Mouse (Mus musculus): Measurements from ENCODE around the gene Garem2. TPM values are rescaled to one million over a fixed set of nuclear protein-coding genes. Genes with fewer than 3 reads are reported as not detected.
A peak's percentile ranks its signal among the peaks of the same experiment; 100 is the strongest.
"Not testable (repeated sequence)": the region's sequence is repeated elsewhere in the genome, so short reads cannot be mapped to it uniquely, and the experiment has no call there.

The Garem2 gene
- under 1 TPM; 0.17 to 0.29 TPM for total RNA-seq (2021)
- long read RNA-seq, experiment 1, partial matches to known transcripts: 1 of 1 reads
- long read RNA-seq, experiment 1, other reads (novel, unspliced or antisense): 0 of 1 reads
- long read RNA-seq, experiment 2, partial matches to known transcripts: 1 of 1 reads
- long read RNA-seq, experiment 2, other reads (novel, unspliced or antisense): 0 of 1 reads

- peak in 1 of 2 experiments; percentile 16 for DNase-seq (ENCODE audit: low spot score in 2 of 2)
Observed at GRCm38 (mm10) chr5:30104841-30105667, at the start of gene Garem2. Garem2 (plus strand) TSS chr5:30105161.

DNA sequence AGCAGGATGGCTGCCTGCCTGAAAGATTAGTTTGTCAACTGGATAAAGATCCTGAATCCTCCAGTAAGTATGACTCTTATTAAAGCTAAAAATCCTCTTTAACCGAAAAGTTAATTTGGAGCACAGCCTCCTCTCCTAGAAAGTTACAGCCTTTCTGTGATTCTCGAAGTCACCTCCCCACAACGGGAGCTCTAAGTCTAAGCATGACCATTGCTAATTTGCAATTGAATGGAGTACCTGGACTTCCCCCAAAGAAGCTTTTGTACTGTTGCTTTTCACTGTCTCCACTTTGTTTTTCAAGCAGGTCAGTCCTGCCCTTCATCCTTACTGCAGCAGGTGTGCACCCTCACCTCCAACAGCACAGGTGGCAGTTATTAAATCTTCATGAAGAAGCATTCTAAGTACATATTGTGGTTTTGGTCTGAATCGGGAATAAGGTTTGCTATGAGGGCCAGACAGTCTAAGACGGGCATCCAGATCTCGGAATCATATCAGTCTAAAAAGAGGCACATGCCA is 46.7 kb upstream of the Garem2 start:
- no peak for DNase-seq (ENCODE audit: low spot score in 2 of 2)

DNA sequence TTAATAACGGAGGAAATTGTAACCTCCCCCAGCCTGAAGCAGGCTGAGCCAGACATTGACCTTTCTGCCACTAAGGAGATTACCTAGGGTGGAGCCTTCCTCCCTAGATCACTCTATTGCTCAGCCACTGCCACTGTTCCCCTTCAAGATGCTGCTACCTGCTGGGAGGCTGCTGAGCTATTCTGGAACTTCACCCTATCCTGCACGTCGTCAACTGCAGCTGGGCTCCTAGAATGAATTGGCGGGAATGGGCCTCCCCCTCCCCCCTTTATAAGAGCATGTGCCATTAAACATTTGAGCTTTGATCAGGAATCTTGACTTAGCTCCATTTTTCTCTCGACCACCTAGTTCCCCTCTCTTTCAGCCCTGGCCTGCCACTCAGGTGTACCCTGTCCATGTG is 45.4 kb upstream of the Garem2 start:
- not testable (repeated sequence) for DNase-seq (ENCODE audit: low spot score in 2 of 2)

DNA sequence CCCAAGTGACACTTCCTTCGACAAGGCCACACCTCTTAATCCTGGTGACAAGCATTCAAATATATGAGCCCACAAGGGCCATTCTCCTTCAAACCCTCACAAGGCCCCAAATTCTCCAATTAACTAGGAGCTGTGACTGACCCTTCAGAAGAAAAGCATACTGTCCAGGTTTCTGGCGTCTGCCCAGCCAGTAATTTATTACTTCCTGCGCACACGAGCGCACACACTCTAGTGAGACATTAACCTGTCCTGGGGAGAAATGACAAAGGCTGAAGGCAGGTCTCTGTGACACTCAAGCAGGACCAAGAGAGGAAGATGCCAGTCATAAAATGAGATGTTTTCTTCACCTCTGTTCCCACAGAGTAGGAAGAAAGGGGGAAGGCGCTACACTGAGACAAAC is 37.2 kb upstream of the Garem2 start:
- DNase-seq (ENCODE audit: low spot score in 2 of 2): no peak

DNA sequence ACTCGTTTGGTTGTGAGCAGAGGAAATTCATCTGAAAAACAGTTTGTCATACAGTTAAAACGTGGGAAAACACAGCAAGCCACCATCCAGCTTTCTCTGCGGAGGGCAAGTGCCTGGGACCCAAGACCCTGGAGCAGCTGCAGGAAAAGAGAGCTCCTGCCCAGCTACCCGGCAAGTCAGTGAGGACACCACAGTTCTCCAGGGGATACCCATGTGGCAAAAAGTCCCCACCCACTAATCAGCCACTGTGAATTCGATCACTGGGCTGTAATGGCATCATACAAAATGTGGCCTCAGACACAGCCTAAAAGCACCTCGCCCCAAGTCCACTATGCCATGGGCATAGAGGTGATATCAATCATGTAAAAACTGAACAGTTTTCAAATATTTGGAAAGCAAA is 33.3 kb upstream of the Garem2 start:
- DNase-seq (ENCODE audit: low spot score in 2 of 2): no peak

GRCm38 (mm10) chr5:30072377-30072776 is 32.6 kb upstream of the Garem2 start:
- DNase-seq (ENCODE audit: low spot score in 2 of 2): no peak

GRCm38 (mm10) chr5:30072825-30073821 is 31.8 kb upstream of the Garem2 start, which contains the start of gene Tyms:
Tyms (minus strand) TSS chr5:30073617.
- DNase-seq (ENCODE audit: low spot score in 2 of 2): peak; percentile 61 to 82

GRCm38 (mm10) chr5:30092701-30093100 is 12.3 kb upstream of the Garem2 start:
- DNase-seq (ENCODE audit: low spot score in 2 of 2): no peak

- DNase-seq (ENCODE audit: low spot score in 2 of 2): no peak
Observed at GRCm38 (mm10) chr5:30094399-30094798, 10.6 kb upstream of the Garem2 start.

- no peak for DNase-seq (ENCODE audit: low spot score in 2 of 2)
Observed at GRCm38 (mm10) chr5:30095731-30096130, 9.2 kb upstream of the Garem2 start.

DNA sequence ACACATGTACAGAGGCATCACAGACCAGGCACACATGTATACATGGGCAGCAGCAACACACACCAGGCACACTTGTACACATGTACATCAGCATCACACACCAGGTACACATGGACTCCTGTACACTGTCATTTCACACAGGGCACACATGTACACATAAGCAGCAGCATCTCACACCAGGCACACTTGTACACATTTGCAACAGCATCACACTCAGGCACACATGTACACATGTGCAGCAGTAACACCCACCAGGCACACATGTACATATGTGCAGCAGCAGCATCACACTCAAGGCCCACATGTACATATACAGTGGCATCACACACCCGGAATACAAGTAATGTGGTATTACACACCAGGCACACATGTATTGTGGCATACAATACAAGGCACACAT is 6.7 kb upstream of the Garem2 start:
- DNase-seq (ENCODE audit: low spot score in 2 of 2): no peak

GRCm38 (mm10) chr5:30103340-30103739 is 1.6 kb upstream of the Garem2 start:
- DNase-seq (ENCODE audit: low spot score in 2 of 2): no peak

DNA sequence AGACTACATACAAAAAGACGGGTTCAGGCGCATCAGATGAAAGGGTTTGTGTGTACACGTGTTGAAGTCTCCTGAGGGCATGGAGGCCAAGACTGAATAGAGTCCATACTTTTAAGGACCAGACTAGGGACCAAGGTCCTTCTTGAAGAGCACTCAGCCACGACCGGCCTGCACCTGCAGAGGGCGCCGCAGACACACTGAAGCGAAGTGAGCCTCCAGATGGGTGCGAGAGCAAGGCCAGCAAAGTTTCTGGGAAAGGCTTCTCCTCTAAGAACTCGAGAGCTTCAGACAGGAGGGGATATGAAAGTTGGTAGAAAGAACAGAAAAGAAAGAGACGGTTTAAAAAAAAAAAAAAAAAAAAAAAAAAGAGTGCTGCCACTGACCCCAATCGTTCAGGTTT is 622 bp upstream of the Garem2 start:
- DNase-seq (ENCODE audit: low spot score in 2 of 2): peak in 1 of 2 experiments; percentile 59

GRCm38 (mm10) chr5:30105668-30106300 is 823 bp downstream of the Garem2 start, which contains the start of gene 3110082J24Rik:
3110082J24Rik (minus strand) TSS chr5:30106086.
- peak in 1 of 2 experiments; percentile 14 for DNase-seq (ENCODE audit: low spot score in 2 of 2)

DNA sequence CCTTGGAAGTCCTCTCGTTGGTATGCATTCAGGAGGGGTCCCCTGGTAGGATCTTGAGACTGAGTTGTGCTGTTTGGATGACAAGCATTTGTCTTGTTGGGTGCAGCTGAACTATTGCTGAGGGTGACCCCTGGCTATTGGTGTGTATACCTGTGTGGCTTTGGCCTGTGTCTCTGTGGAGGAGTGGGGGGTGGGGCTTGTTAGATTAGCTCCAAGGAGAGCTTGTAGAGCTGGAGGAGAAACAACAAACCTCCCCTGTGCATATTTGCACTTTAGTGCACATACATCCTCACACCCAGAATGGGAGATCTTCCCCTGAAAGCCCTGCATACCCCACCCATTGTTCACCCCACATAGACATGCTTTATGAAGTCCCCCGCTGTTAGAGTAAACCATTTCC is 1.8 kb downstream of the Garem2 start:
- DNase-seq (ENCODE audit: low spot score in 2 of 2): peak in 1 of 2 experiments; percentile 9

DNA sequence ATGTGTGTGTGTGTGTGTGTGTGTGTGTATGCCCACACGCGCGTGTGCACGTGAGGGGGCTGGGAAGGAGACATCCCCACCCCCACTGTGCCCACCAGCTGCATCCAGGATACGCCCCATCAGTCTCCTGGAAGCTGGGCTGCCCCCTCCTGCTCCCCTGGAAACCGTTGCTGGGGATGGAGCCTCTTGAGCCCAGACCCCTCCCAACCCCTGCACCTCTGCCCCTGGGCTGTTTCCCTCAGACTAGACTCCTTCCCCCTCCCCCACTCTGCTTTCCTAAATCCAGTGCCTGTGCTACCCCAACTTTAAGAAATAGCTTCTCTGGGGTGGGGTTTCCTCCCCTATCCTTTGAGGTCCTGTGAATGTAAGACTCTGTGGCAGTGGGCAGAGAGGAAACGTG is 2.2 kb downstream of the Garem2 start:
- peak in 1 of 2 experiments; percentile 15 for DNase-seq (ENCODE audit: low spot score in 2 of 2)

GRCm38 (mm10) chr5:30107611-30108041 is 2.7 kb downstream of the Garem2 start:
- peak in 1 of 2 experiments; percentile 15 for DNase-seq (ENCODE audit: low spot score in 2 of 2)

DNA sequence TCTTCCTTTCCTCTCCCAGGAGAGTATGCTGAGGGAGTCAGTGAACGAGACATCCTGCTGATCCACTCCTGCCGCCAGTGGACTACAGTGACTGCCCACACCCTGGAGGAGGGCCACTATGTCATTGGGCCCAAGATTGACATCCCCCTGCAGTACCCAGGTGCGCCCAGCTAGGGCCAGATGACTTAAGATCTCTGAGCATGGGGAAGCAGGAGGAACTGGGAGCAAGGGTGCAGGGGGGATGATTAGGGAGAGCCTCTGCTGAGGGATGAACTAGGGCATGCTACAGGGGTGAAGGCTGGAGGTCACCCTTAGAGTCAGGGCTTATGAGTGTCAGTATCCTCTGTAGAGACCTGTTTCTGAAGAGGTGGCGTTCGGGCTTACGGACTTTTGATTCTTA is 3.3 kb downstream of the Garem2 start:
- peak in 1 of 2 experiments; percentile 13 for DNase-seq (ENCODE audit: low spot score in 2 of 2)

- no peak for DNase-seq (ENCODE audit: low spot score in 2 of 2)
Observed at GRCm38 (mm10) chr5:30109899-30110298, 4.9 kb downstream of the Garem2 start.

GRCm38 (mm10) chr5:30110371-30111060 is 5.6 kb downstream of the Garem2 start:
- no peak for DNase-seq (ENCODE audit: low spot score in 2 of 2)
